Mouse (Mus musculus) heart, adult 8-10 months (tissue): ENCODE results near the gene Wfdc1. TPM values are rescaled to one million over a fixed set of nuclear protein-coding genes. Genes with fewer than 3 reads are reported as not detected.
A peak's percentile ranks its signal among the peaks of the same experiment; 100 is the strongest.

Experiments used
- DNase-seq: peaks from one replicate; pipeline ENCODE4 v3.0.0; 2022; ENCODE audit warnings: low spot score
- total RNA-seq, 4 experiments: library from RNA; stranded (reverse); gene quantifications; 2 replicates each; pipeline ENCODE4 v1.2.4; 2022

The Wfdc1 gene
- total RNA-seq, 4 experiments from 2014 or later = 22.2 to 32.4 (median 25.2) TPM

DNA sequence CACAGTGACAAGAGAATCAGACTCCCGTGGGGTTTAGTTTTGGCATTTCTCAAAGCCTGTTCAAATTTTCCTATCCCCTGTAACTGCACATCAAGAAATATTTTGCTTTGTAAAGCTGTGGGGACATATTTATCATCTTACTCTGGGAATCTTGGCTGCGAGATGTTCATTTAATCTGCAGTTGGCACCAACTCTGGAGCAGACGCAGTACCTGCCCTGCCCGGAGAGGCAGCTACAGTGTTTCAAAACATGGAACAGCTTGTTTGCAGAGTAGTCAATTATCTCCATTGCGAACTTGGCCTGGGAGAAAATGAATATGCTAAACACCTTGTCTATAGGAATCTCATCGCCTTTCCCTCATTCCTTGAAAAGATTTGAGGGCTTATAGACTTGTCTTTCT lies 27.9 kb upstream of the Wfdc1 start:
- DNase-seq = no peak

DNA sequence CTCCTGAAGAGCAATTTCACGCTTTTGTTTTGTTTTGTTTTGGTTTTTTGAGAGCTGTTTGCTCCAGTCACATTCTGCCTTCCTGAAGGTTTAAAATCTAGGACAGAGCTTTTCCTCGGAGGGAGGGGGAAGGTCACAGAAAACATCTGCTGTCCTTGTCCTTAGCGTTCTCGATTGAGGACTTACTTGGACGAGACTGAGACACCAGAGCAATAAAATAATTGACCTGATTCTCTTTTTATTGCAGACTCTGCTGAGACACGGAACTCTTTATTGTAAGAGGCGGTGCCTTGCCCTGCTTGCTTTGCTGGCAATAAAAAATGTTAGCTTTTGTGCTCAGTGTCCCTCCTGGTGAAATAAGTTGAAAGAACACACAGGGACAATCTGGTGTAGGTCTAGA lies 26.4 kb upstream of the Wfdc1 start:
- no peak for DNase-seq

DNA sequence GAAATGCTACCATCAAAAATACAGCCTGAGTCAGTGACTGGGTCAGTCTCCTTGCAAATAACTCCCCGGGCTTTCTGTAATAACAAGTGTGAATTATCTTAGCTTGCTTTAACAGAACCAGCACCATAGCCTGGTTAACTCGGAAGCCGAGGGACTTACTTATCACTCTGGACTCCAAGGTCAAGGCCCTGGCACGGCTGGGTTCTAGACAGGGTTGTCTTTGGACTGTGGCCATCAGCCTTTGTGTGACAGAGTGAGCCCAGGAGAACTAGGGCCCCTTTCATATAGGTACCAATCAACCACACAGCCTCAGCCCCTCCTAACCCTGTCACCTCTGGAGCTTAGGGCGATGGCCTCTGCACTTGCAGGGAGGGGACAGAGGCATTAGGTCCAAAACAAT lies 25.1 kb upstream of the Wfdc1 start:
- DNase-seq = no peak

DNA sequence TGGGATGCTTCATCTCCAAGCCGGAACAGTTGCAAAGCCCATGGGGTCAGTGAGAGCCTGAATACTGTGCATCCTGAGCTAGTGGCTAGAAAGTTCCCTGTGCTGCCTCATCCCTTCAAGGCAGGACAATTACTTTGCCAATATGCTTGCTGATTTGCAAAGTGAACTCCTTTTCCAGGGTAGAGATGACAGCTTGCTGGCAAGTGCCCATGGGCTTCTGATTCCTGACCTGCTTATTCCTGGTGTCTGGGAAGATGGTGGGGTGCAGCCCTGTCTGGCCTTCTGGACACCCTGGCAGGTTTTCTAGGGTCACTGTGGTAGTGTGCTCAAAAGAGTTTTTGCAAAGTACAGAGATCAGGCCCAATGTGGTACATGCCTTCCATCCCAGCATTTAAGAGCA lies 23.2 kb upstream of the Wfdc1 start:
- no peak for DNase-seq

GRCm38 (mm10) chr8:119644429-119644960 lies 21.7 kb upstream of the Wfdc1 start:
- DNase-seq = no peak

DNA sequence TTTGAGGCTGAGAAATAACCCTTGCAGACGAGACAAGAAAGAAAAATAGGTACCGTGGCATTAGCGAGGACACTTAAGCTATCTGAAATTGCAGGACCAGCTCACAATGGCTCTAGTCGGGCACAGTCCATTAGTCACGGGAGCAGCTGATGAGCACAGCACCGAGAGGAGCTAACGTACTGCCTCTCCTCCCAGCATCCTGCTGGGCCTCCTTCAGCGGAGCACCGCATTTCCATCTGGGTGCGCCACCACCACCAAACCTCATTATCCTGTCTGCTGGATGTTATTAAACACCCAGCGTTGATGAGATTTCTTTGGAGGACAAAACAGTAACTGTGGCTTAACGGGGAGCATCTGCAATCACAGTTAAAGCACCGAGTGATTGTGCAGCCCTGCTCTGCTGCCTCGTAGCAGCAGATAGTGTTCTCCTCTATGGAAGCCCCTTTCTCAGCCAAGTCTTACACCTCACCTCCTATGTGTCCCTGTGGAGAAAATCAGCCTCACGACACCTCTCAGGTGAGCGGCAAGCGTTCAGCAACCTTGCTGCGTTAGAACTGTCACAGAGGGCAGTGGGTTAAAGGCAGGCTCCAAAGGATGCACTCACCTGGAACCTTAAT lies 21.1 kb upstream of the Wfdc1 start:
- no peak for DNase-seq

GRCm38 (mm10) chr8:119646197-119646596 lies 20.0 kb upstream of the Wfdc1 start:
- no peak for DNase-seq

- no peak for DNase-seq
These were observed 19.3 kb upstream of the Wfdc1 start for GRCm38 (mm10) chr8:119646846-119647245.

DNA sequence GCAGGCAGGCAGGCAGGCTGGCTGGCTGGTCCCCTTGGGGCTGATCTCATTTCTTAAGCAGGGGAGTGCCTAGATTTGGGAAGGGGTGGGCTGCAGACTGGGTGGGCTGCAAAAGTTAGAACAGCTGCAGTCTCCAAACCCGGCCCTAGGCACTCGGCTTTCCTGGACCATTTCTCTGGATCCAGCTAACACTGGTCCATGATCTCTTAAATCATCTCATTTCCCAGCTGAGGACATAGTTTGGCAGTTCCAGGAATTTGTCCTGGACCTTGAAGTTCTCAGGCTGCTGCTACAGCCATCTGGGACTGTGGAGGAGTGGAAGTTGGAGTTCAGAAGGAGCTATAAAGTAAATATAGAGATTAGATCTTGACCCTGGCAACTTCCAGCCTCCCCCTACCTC lies 14.8 kb upstream of the Wfdc1 start:
- DNase-seq = no peak

GRCm38 (mm10) chr8:119656709-119657464 lies 9.3 kb upstream of the Wfdc1 start:
- DNase-seq = no peak

DNA sequence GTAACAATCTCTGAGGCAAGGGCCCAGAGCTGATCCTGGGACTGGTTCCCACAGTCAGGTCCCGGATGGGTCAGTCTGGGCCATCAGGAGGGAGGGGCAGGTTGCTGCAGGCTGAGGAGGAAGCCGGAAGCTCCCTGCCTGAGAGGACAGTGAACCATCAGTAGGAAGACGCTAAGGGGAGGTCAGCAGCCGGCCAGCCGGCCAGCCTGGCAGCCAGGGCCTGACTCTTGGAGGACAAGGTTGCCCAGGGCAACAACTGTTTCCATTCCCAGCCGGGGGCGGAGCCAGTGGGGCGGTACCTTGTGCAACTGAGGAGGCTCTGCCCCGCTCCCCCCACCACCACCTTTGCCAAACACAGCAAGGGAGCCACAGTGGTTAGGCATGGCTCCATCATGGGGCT lies 5.1 kb upstream of the Wfdc1 start:
- peak; percentile 66 for DNase-seq

- no peak for DNase-seq
These were observed 4.3 kb upstream of the Wfdc1 start for GRCm38 (mm10) chr8:119661892-119662291.

DNA sequence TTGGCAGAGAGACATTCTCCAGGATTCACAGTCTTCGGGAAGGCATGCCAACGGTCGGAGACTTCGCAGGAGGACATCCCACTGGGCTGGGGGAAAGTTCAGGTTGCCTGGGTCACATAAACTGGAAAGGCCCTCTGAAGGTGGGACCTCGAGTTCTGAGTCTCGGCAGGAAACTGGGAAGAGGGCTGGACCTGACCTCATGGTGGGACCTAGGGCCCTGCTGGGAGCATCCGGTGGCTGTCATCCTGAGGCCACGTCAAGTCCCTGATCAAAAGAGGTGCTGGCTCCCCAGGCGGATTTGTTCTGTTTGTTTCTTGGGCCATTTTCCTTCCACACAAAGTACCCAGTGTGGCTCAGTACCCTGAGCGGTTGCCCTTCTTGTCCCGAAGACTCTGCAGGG lies 2.7 kb upstream of the Wfdc1 start:
- DNase-seq = no peak

GRCm38 (mm10) chr8:119665270-119665669 lies 895 bp upstream of the Wfdc1 start:
- DNase-seq = peak; percentile 24

- no peak for DNase-seq
These were observed 2.3 kb downstream of the Wfdc1 start for GRCm38 (mm10) chr8:119668447-119668846.

- DNase-seq = no peak
These were observed 3.1 kb downstream of the Wfdc1 start for GRCm38 (mm10) chr8:119669284-119669683.

DNA sequence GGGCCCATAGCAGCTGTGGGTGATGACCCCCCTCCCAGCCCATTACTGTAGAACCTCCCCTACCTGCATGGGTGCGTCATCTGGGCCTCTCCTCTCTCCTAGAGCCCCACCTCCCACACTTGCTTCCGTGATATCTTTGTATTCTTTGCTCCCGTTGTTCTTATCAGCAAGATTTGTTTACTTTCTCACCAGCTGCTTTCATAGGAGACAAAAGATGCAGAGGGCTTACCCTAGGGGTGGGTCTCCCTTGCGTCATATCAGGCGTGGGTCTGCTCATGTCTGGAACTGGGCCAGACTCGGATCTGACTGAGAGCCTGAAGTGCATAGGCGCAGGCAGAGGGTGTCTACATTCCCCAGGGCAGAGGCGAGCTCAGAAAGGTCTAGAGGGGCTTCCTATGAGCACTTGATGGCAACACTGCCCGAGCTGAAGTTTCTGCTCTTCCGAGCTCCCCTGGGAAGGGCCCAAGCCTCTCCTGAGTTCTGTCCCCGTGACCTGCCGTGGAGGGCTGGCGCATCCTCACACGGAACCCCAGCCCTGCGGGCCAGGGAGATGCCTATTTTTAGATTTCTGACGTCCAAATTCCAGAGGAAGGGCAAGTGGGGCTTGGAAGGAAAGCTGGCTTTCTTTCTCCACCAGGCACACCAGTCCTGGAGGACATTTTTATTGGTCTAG lies 4.4 kb downstream of the Wfdc1 start:
- peak; percentile 68 for DNase-seq

DNA sequence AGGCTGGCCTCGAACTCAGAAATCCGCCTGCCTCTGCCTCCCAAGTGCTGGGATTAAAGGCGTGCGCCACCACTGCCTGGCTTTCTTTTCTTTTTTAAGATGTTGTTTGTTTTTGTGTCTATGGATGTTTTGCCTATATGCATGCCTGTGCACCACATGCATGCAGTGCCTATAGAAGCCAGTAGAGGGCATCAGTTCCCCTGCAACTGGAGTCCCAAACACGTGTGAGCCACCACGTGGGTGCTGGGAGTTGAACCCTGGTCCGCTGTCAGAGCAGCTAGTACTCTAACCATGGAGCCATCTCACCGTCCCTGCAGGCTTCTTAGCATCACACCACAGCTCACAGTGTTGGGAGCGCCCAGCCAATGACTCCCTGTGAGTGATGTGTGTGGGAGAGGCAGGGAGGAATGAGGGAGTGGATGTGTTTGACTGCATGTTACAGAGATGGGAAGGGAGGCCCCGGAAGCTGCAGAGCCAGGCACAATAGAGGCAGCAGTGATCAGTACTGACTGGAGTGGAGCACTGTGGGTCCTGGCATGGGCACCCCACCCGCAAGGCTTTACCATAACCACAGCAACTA lies 7.9 kb downstream of the Wfdc1 start:
- no peak for DNase-seq

GRCm38 (mm10) chr8:119675457-119675856 lies 9.3 kb downstream of the Wfdc1 start:
- no peak for DNase-seq

- peak; percentile 92 for DNase-seq
These were observed 10.2 kb downstream of the Wfdc1 start for GRCm38 (mm10) chr8:119676389-119676788.

GRCm38 (mm10) chr8:119678138-119678843 lies 12.1 kb downstream of the Wfdc1 start:
- no peak for DNase-seq

DNA sequence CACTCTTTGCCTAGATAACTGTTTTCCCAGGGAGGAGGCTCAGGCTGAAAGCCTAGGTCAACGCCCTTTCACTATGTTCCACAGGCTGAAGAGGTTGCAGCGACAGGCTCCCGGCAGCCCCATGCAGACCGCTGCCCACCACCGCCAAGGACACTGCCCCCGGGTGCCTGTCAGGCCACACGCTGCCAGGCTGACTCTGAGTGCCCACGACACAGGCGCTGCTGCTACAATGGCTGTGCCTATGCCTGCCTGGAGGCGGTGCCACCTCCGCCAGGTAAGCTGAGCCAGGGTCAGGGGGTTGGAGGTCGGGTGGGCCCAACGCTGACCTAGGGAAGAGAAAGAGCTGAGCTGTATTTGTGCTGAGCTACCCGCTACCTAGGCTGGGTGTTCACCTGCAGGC lies 13.0 kb downstream of the Wfdc1 start:
- no peak for DNase-seq
